Mouse (Mus musculus): ENCODE measurements around the gene 1600002K03Rik.

DNA sequence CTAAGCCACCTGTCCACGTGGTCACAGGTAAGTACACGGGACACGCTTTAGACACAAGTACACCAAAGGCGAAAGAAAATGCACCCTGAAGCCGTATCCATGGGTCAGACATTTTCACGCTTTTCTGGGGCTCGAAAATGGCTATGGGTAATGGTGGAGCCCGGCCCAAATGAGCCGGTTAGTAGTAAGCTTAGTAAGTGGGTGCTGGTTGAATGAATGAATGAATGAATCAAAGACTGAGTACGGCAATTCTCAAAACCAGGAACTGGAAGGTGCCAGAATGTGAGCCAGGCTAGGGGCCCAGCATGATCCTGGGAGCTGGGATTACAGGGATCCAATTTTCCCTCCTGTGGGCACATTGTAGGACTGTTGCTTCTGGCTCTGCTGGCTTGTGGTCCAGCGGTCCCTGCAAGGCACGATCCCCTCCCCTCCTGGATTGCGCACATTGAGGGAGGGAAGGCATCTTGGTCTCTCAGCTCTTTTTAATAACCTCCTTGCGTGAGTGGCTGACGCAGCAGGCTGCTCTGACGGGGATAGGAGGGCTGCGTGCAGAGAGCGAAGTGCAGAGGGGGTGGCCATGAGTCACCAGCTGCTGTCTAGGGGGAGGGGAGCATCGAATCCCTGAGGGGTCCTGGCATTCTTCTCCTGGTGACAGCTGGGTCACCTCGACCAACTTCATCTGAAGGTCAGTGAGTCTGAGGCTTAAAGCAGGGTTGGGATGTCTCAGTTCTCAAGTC is 7.2 kb upstream of the 1600002K03Rik start, which contains the start of gene Cirbp:
- no peak for TF ChIP-seq CTCF (IDR thresholded peaks at IDR 0.05; ENCODE audit: borderline replicate concordance, insufficient read depth, low read length)
- no peak for TF ChIP-seq POLR2A (IDR thresholded peaks at IDR 0.05; ENCODE audit: low read depth, low read length)

Measured in embryonic fibroblast, embryonic 13.5 days (primary cell).